Mouse (Mus musculus) heart, adult 8-10 months (tissue): ENCODE data around the gene Zfp280d. TPM values are rescaled to one million over a fixed set of nuclear protein-coding genes. Genes with fewer than 3 reads are reported as not detected.

ENCODE experiments used
- DNase-seq: peaks from one replicate; pipeline ENCODE4 v3.0.0; 2022; ENCODE audit warnings: low spot score
- total RNA-seq, 4 experiments: library from RNA; stranded (reverse); gene quantifications; 2 replicates each; pipeline ENCODE4 v1.2.4; 2022

Gene Zfp280d
- 10 to 100 TPM; 13.9 to 23.0 (median 20.5) TPM for total RNA-seq

GRCm38 (mm10) chr9:72274677-72275076 lies at the start of gene Zfp280d:
Zfp280d (plus strand) TSS chr9:72274860.
- peak; percentile 86 for DNase-seq

GRCm38 (mm10) chr9:72226536-72226935 lies 48.1 kb upstream of the Zfp280d start:
- no peak for DNase-seq

- DNase-seq: no peak
These were observed 22.0 kb upstream of the Zfp280d start for GRCm38 (mm10) chr9:72252656-72253055.

GRCm38 (mm10) chr9:72255227-72255626 lies 19.4 kb upstream of the Zfp280d start:
- DNase-seq: no peak

- no peak for DNase-seq
These were observed 18.0 kb upstream of the Zfp280d start for GRCm38 (mm10) chr9:72256646-72257045.

- no peak for DNase-seq
These were observed 14.3 kb upstream of the Zfp280d start for GRCm38 (mm10) chr9:72260337-72260736.

- no peak for DNase-seq
These were observed 9.8 kb upstream of the Zfp280d start for GRCm38 (mm10) chr9:72264859-72265258.

- no peak for DNase-seq
These were observed 4.5 kb upstream of the Zfp280d start for GRCm38 (mm10) chr9:72270146-72270545.

GRCm38 (mm10) chr9:72273646-72274410 lies 832 bp upstream of the Zfp280d start:
- DNase-seq: no peak

- DNase-seq: peak; percentile 36
These were observed 680 bp downstream of the Zfp280d start for GRCm38 (mm10) chr9:72275101-72275978.

GRCm38 (mm10) chr9:72275979-72276500 lies 1.4 kb downstream of the Zfp280d start:
- DNase-seq: no peak

GRCm38 (mm10) chr9:72276941-72277340 lies 2.3 kb downstream of the Zfp280d start:
- DNase-seq: no peak

- DNase-seq: no peak
These were observed 5.3 kb downstream of the Zfp280d start for GRCm38 (mm10) chr9:72279943-72280342.

- DNase-seq: no peak
These were observed 13.0 kb downstream of the Zfp280d start for GRCm38 (mm10) chr9:72287696-72288095.

- DNase-seq: no peak
These were observed 13.6 kb downstream of the Zfp280d start for GRCm38 (mm10) chr9:72288210-72288609.

- DNase-seq: no peak
These were observed 14.4 kb downstream of the Zfp280d start for GRCm38 (mm10) chr9:72289094-72289493.

- no peak for DNase-seq
These were observed 19.4 kb downstream of the Zfp280d start for GRCm38 (mm10) chr9:72294076-72294475.

- DNase-seq: no peak
These were observed 35.1 kb downstream of the Zfp280d start for GRCm38 (mm10) chr9:72309765-72310164.

GRCm38 (mm10) chr9:72333221-72333620 lies 58.6 kb downstream of the Zfp280d start:
- no peak for DNase-seq

GRCm38 (mm10) chr9:72336069-72336468 lies 61.4 kb downstream of the Zfp280d start:
- DNase-seq: no peak

GRCm38 (mm10) chr9:72339119-72339518 lies 64.5 kb downstream of the Zfp280d start:
- DNase-seq: no peak

GRCm38 (mm10) chr9:72343844-72344243 lies 69.2 kb downstream of the Zfp280d start:
- DNase-seq: no peak
